Mouse (Mus musculus): ENCODE measurements around the gene Ing5. TPM values are rescaled to one million over a fixed set of nuclear protein-coding genes. Genes with fewer than 3 reads are reported as not detected.

Gene Ing5
- polyA plus RNA-seq, 1 experiment from 2014 or later: 30.7 TPM

DNA sequence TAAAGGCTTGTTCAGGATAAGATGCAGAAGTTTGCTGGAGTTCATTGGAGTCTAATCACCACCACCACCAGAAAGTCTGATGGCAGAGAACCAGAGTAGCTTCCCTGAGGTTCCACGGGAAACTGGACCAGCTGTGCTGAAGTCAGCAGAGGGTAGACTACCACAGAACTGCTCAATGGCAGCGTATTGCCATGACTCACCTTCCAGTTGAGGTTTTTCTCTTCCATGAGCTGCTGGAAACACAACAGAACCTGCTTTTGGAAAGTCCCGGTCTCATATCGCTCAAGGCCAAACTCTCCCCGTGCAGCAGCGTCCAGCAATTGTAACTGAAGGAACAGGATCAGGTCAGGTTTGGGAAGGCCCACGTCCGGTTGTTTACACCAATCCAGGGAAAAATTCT, 9.2 kb upstream of the Ing5 start:
- H3K4me1 ChIP-seq: peaks cover 10% of the 10 kb centered on the region; the same call in 1 of the 2 replicates
- peaks cover 100% of the 10 kb centered on the region for H3K36me3 ChIP-seq (replicated peaks)
- no peak overlapping the region for H3K27ac ChIP-seq
- H3K27me3 ChIP-seq (ENCODE audit: poor library complexity, severe bottlenecking): no peaks in the 10 kb centered on the region
- H3K9me3 ChIP-seq: peaks cover 10% of the 10 kb centered on the region
- 96% methylated on average over 8 of the region's 8 CpGs for WGBS
- no peak overlapping the region for H3K4me3 ChIP-seq
- DNase-seq (ENCODE audit: extremely low spot score, low spot score): no peak

DNA sequence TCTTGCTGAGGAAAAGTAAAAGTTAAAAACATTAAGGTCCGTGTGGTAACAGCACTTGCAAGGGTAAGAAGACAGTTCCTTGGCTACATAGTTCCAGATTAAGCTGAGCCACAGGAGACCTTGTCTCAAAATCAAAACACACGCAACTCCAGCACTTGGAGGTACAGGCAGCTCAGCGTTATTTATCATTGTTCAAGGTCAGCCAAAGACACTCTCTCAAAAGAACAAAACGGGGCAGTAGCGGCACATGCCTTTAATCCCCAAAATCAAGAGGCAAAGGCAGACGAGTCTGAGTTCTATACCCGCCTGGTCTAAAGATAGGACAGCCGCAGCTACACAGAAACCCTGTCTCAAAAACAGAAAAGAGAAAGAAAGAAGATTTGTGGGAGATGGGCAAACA, 7.9 kb upstream of the Ing5 start:
- Histone ChIP-seq H3K27ac (no peak overlapping the region), H3K9me3 (peaks cover 9% of the 10 kb centered on the region), H3K4me3 (no peak overlapping the region), H3K4me1 (peaks cover 14% of the 10 kb centered on the region), H3K36me3 (replicated peaks) (peaks cover 99% of the 10 kb centered on the region), H3K27me3 (ENCODE audit: poor library complexity, severe bottlenecking) (no peaks in the 10 kb centered on the region)
- 93% methylated on average over 8 of the region's 8 CpGs for WGBS
- DNase-seq (ENCODE audit: extremely low spot score, low spot score): no peak

DNA sequence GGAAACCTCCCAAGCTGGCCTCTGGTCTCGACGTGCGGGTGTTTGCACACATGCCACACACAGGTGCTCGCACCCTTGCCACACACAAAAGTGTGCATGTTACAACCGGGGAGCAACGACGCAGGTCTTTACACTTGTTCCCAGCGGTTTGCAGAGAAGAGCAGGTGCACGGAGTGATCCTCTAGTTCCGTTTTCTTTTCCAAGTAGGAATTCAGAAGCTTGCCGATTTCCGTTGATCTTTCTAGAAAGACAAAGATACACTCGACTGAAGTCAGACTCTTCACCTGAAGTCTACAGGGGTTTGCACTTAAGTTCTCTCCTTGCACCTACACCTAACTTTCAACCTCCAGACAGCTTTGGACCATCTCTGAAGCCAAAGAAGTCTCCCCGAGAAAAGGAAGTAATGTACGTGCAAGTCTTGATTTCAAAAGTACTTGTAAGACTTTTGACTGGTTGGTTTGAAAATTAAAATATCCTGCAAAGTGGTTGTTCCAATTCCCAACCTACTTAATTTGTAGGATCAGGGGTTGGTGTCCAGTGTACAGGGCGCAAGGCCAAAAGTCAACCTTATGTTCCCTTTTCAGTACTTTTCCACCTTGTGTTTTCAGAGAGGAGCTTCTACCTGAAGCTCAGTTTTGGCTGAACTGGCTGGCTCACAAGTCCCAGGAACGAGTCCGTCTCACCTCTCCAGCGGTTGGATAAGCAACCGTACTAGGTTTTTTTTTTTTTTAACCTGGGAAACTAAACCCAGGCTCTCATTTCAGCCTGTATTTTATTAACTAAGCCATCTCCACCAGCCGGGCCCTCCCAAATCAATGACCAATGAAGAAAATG, 2.9 kb upstream of the Ing5 start:
- Histone ChIP-seq H3K9me3 (no peaks in the 10 kb centered on the region), H3K4me1 (peaks cover 49% of the 10 kb centered on the region), H3K4me3 (peak overlapping the region; percentile 81), H3K27me3 (ENCODE audit: poor library complexity, severe bottlenecking) (no peaks in the 10 kb centered on the region), H3K36me3 (replicated peaks) (peaks cover 60% of the 10 kb centered on the region), H3K27ac (peak overlapping the region; percentile 93)
- no peak for DNase-seq (ENCODE audit: extremely low spot score, low spot score)
- WGBS: 79% methylated on average over 21 of the region's 21 CpGs

DNA sequence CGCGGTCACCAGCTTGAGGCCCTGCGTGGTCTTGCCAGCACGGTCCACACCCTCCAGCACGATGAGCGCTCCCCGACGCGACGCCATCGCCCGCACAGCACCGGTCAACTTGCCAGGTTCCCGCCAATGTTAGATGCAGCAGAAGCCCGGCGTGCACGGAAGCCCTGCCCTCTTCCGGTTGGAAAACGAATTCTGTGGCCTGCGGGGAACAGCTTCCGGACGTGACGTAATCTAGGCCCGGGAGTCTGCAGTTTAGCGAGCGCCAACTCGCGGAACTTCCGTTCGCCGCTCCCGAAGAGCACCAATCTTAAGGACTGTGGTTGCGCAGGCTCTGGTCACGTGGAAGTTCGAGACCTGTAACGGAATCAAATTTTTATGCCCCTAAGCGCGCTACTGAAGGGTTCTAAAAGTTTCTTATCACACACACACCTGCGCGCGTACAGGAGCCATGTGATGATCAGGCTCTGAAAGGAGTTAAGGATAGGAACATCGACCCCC, 2.0 kb upstream of the Ing5 start, which contains the start of gene Dtymk:
TSS of gene Dtymk (minus strand) at position 194 of the 498 bp plus-strand sequence.
- Histone ChIP-seq H3K4me3 (peak within 1 kb of the TSS; percentile 81), H3K27ac (peak within 1 kb of the TSS; percentile 93), H3K27me3 (ENCODE audit: poor library complexity, severe bottlenecking) (no peaks in the 10 kb centered on the region), H3K36me3 (replicated peaks) (peaks cover 60% of the 10 kb centered on the region), H3K4me1 (peaks cover 49% of the 10 kb centered on the region), H3K9me3 (no peaks in the 10 kb centered on the region)
- WGBS: under 1% methylated on average over 42 of the region's 42 CpGs
- peak; percentile 96 for DNase-seq (ENCODE audit: extremely low spot score, low spot score)

DNA sequence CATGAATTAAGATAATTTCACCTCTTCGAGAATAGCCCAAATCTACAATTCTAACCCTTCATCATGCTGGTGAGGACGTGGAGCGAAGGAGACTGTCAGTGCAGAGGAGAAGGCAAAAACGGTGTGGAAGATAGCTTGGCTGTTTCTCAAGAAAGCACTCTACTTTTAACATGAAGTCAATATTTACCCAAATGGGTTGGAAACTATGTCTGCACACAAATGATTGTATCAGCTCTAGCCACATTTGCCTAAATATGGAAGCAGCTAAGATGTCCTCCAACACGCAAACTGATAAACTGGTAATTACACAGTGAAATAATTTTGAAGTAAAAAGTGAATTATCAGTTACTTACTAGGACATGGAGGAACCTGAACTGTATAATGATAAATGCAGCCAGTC, 994 bp upstream of the Ing5 start:
- whole genome bisulfite sequencing: 87% methylated on average over 5 of the region's 5 CpGs
- Histone ChIP-seq H3K4me1 (peaks cover 49% of the 10 kb centered on the region), H3K27ac (no peak overlapping the region; the same call in 1 of the 2 replicates), H3K36me3 (replicated peaks) (peaks cover 58% of the 10 kb centered on the region), H3K4me3 (peak overlapping the region; percentile 81), H3K27me3 (ENCODE audit: poor library complexity, severe bottlenecking) (no peaks in the 10 kb centered on the region), H3K9me3 (no peaks in the 10 kb centered on the region)
- DNase-seq (ENCODE audit: extremely low spot score, low spot score): no peak

DNA sequence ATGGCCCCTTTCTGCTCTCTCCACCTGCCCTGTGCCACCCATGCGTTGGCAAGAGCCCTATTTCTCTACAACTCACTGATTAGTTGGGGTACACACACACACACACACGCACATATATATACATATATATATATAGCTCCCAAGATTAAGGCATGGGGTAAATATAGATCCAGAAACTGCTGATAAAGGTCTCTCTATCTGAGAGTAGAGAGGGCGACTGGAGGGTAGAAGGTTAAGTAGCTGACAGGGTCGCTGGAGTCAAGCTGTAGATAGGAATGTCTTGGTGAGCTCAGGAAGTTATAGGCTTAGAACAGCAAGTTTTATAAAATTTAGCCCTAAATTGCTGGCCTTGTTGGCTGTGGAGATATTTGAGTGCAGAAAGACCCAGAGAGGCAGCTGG, 1.1 kb downstream of the Ing5 start:
- Histone ChIP-seq H3K4me1 (peaks cover 39% of the 10 kb centered on the region), H3K4me3 (peak overlapping the region; percentile 81), H3K36me3 (replicated peaks) (peaks cover 57% of the 10 kb centered on the region), H3K27me3 (ENCODE audit: poor library complexity, severe bottlenecking) (no peaks in the 10 kb centered on the region), H3K9me3 (no peaks in the 10 kb centered on the region), H3K27ac (0 out of 2 replicates have a peak overlapping the region, but pooled peaks have one; percentile 99)
- DNase-seq (ENCODE audit: extremely low spot score, low spot score): no peak
- WGBS: 85% methylated on average over 4 of the region's 4 CpGs

DNA sequence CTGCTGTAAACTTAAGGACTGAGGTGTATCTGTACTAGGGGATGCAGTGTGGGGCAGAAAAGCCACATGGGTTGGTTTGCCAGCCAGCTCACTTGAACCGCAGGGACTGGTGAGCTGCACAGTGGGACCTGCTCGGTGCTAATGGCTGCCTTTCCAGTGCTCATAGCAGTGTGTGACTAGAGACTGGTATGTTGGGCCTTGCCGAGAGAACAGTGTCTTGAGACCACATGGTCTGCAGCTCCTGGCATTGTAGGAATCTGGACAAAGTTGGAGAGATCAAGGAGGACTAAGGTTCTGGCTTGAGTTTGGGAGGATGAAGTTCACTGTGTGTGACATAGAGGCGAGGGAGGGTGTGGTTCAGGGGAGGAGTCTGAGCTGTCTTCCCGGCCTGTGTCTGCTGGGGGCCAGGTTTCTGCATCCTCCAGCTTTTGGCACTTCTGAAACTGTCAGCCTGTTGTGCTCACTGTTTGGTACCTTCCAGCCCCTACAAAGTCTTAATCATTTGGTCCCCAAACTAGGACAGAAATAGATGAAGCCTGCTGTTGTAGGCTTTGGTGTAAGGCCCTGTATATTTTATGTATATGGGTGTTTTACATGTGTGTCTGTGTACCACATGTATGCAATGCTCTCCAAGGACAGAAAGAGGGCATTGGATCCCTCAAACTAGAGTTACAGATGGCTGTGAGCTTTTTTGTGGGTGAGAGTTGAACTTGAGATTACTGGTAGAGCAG, 1.6 kb downstream of the Ing5 start:
- 88% methylated on average over 5 of the region's 5 CpGs for WGBS
- Histone ChIP-seq H3K4me3 (peak overlapping the region; percentile 81; the same call in 1 of the 2 replicates), H3K27ac (no peak overlapping the region), H3K27me3 (ENCODE audit: poor library complexity, severe bottlenecking) (no peaks in the 10 kb centered on the region), H3K9me3 (no peaks in the 10 kb centered on the region), H3K4me1 (peaks cover 39% of the 10 kb centered on the region), H3K36me3 (replicated peaks) (peaks cover 56% of the 10 kb centered on the region)
- DNase-seq (ENCODE audit: extremely low spot score, low spot score): no peak

DNA sequence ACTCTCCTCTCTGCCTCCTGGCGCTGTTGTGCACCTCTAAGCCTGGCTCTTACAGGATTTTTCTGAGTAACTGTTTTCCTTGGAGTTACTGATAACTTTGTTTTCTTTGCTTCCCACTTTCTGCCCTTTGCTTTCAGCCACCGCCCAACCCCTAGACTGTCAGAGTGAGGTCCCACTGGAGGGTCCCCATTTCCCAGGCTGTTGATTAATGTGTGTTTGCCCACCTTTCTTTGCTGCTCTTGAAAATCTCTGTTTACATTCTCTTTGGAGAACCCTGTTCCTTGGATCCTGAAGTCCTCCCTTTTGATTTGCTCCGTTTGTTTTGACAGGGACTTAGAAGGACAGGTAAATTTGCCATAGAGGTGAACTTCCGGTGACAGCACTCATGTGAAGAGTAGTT, 5.1 kb downstream of the Ing5 start:
- DNase-seq (ENCODE audit: extremely low spot score, low spot score): no peak
- Histone ChIP-seq H3K4me3 (no peak overlapping the region), H3K27ac (no peak overlapping the region), H3K9me3 (no peaks in the 10 kb centered on the region), H3K36me3 (replicated peaks) (peaks cover 87% of the 10 kb centered on the region), H3K4me1 (peaks cover 15% of the 10 kb centered on the region), H3K27me3 (ENCODE audit: poor library complexity, severe bottlenecking) (no peaks in the 10 kb centered on the region)
- WGBS: 95% methylated on average over 4 of the region's 4 CpGs

DNA sequence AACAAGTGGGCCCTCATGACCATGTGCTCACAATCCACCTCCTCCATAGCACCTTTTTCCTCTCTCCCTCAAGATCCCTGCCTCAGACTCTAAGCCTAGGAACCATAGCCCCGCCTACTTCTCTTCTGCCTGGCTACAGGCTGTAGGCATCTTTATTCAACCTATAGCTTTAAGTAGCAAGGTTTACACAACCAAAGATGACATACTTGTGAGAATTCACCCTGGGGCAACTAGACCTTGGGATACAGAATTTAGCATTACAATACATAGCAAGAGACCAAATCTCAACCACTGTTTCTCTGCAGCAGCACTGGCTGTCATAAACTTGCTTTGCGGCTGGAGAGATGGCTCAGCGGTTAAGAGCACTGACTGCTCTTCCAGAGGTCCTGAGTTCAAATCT, 6.2 kb downstream of the Ing5 start:
- DNase-seq (ENCODE audit: extremely low spot score, low spot score): no peak
- H3K27me3 ChIP-seq (ENCODE audit: poor library complexity, severe bottlenecking): no peaks in the 10 kb centered on the region
- peaks cover 6% of the 10 kb centered on the region for H3K4me1 ChIP-seq
- H3K4me3 ChIP-seq: no peak overlapping the region
- 96% methylated on average over 3 of the region's 3 CpGs for WGBS
- peaks cover 97% of the 10 kb centered on the region for H3K36me3 ChIP-seq (replicated peaks)
- H3K9me3 ChIP-seq: no peaks in the 10 kb centered on the region
- no peak overlapping the region for H3K27ac ChIP-seq

DNA sequence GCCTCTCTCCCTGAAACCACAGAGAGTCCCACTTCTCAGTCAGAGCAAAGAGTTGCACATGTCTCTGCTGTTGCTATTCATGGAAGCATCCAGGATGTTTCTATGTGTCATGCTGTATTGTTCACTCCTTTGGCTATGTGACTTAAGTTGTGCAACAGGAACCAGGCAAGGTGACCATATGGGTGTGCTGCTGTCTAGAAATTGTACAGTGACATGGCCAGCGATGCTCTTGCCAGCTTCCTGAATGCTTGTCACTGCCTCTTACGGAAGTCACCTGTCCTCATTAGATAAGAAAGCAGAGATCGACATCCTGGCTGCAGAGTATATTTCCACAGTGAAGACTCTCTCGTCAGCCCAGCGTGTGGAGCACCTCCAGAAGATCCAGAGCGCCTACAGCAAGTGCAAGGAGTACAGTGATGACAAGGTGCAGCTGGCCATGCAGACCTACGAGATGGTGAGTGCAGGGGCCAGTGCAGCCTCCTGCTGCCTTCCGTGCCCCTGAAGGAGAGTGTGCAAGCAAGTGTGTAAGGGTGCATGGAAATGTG, 7.8 kb downstream of the Ing5 start:
- 95% methylated on average over 8 of the region's 8 CpGs for WGBS
- H3K9me3 ChIP-seq: no peaks in the 10 kb centered on the region
- H3K27me3 ChIP-seq (ENCODE audit: poor library complexity, severe bottlenecking): no peaks in the 10 kb centered on the region
- H3K4me3 ChIP-seq: no peak overlapping the region
- peaks cover 97% of the 10 kb centered on the region for H3K36me3 ChIP-seq (replicated peaks)
- no peak overlapping the region for H3K27ac ChIP-seq
- H3K4me1 ChIP-seq: no peaks in the 10 kb centered on the region
- DNase-seq (ENCODE audit: extremely low spot score, low spot score): no peak

DNA sequence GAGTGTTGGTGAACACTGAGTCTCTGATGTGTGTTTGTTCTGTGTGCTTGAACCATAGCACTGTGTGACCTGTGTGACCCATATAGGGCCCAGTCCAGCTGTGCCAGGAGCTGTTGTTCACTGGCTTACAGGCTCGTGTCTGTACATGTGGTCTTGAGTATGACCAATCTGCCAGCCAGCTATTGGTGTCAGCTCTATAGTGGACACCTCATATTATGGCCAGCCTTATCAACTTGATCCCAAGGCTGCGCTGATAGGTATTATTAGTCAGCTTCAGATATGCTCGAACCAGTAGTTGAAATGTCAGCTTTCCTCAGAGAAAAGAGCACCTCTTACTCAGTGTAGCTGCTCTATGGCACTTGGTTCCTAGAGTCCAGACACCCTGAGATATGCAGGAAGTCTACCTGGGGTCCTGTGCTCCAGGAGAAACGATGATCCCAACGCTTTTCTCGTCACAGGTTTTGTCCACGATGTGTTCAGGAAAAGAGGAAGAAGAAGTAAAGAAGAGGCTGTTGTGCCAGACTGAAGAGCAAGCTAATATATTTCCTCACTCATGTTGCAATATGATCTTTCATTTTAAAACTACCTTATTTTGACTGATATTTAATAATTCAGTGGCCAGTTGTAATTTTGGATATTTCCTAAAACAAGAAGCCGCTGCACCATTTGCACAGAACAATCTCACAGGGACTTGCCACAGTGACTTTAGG, 14.2 kb downstream of the Ing5 start:
- H3K9me3 ChIP-seq: no peaks in the 10 kb centered on the region
- no peak overlapping the region for H3K4me3 ChIP-seq
- no peak for DNase-seq (ENCODE audit: extremely low spot score, low spot score)
- H3K4me1 ChIP-seq: no peaks in the 10 kb centered on the region
- peaks cover 91% of the 10 kb centered on the region for H3K36me3 ChIP-seq (replicated peaks)
- WGBS: 96% methylated on average over 8 of the region's 8 CpGs
- no peaks in the 10 kb centered on the region for H3K27me3 ChIP-seq (ENCODE audit: poor library complexity, severe bottlenecking)
- H3K27ac ChIP-seq: no peak overlapping the region

DNA sequence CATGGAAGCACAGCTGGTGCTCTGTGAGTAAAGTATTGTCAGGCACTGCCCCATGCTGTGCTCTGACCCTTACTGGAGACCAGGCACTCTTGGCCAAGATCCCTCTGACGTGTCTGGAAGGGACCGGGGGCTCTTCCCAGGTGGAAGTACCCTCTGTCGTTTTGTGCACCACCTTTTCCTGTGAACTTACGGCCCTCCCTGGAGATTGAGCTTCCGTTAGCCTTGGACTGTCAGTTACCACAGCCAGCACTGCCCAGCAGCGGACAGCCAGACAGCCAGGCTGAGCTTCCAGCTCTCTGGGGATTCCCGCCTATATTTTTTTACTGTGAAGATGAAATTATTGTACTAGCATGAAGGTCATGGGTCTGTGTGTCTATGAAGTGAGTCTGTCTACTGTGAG, 15.0 kb downstream of the Ing5 start:
- no peaks in the 10 kb centered on the region for H3K4me1 ChIP-seq
- peaks cover 84% of the 10 kb centered on the region for H3K36me3 ChIP-seq (replicated peaks)
- no peaks in the 10 kb centered on the region for H3K27me3 ChIP-seq (ENCODE audit: poor library complexity, severe bottlenecking)
- no peak overlapping the region for H3K4me3 ChIP-seq
- no peaks in the 10 kb centered on the region for H3K9me3 ChIP-seq
- WGBS: 92% methylated on average over 7 of the region's 7 CpGs
- no peak for DNase-seq (ENCODE audit: extremely low spot score, low spot score)
- H3K27ac ChIP-seq: no peak overlapping the region

All from forebrain, embryonic 10.5 days (tissue).